Mouse (Mus musculus) cerebellum, adult 11 months (tissue): ENCODE data around the gene Mllt10.

Experiments used
- DNase-seq: peaks from one replicate; pipeline ENCODE4 v3.0.0; 2022

Mllt10 gene

DNA sequence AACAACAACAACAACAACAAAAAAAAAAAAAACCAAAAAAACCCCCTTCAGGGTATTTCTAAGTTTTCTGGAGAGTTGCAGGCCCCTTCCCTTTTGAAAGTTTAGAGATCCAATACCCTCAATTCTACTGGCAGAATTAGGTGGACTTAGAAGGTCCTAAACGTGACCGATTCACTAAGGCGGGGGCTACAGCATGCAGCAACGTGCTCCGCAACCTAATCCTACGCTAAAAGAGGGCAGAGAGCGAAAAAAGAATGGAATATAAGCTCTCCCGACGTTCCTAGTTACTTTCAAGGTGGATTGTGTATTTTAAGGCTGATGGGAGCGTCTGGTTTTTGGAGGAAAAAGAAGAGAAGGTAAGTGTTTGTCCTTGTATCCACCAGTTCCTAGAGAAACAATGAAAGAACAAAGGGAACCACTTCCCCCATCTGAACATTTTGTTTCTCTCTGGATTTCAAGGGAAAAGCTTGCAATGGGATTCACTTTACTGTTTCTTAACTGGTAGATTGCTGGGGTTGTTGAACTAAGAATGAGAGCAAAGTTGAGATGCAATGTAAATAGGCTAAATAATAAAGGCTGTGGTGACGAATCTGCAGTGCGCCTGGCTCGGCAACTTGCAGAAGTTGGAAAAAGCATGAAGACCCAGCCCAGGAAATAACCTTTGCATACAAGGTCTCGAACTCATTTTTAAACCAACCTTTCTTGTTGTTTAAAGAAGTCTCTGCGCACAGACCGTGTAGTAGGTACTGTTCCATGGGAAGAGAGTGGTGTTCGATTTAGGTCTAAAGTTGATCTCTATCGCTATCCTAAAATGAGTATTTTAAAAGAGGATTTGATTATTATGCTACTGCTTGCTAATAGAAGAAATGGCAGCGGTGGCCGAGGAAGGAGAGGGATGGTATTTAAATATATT, at the start of gene Mllt10:
Gene Mllt10, plus strand, starts transcription at position 222 of the 913 bp plus-strand sequence.
- DNase-seq = no peak

DNA sequence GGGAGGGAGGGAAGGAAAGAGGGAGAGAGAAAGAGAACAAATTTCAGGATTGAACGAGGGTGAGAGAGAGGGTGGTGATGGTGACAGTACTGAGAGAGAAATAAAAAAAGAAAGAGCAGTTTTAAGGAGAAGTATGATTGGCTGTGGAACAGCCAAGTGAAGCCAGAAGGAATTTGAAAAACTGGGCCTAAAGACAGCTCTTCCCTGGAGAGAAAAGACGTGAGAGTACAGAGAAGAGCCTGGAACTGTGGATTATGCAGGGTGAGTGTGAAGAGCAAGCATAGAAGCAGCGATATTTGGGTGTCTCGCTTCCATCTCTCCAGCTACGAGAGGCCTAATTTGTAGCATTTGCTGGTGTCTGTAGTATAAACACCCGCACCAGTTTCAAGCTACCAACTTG, 43.8 kb upstream of the Mllt10 start:
- DNase-seq = no peak

DNA sequence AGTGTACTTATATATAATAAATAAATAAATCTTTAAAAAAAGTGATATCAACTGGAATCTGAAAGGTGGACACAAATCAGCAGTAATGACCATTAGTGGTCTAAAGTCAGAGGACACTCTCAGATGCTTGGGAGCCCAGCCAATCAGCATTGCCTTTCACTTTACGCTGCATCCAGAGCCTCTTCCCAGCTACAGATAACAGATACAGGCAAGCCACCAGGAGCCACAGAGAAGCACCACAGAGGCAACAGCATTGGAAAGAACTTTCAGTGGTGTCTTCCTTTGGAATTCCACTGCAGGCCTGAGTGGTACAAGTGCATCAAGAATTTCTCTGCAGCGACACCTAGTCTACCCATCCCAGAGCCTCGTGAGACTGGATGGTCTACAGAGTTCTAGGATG, 42.2 kb upstream of the Mllt10 start:
- DNase-seq = no peak

- no peak for DNase-seq
Observed at GRCm38 (mm10) chr2:18015581-18015980, 39.5 kb upstream of the Mllt10 start.

- no peak for DNase-seq
Observed at GRCm38 (mm10) chr2:18016639-18017038, 38.4 kb upstream of the Mllt10 start.

GRCm38 (mm10) chr2:18017321-18017720, 37.7 kb upstream of the Mllt10 start:
- DNase-seq = no peak

GRCm38 (mm10) chr2:18019122-18019521, 35.9 kb upstream of the Mllt10 start:
- DNase-seq = no peak

DNA sequence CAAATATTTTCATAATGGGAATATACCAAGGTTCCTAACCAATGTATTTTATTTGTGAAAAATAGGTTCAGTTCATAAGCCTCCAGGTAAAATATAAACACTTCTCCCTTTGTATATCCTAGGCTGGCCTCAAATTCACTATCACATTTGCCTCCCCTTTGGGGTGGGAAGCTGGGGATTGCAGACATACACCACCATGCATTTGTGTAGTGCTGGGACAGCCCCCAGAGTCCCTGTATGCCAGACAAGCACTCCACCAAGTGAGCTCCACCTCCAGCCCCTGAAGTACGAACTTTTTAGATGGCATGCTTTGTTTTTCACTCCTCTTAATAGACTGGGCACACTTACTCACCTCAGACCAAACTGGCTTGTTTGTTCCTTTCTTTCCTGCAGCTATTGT, 32.2 kb upstream of the Mllt10 start:
- DNase-seq = no peak

DNA sequence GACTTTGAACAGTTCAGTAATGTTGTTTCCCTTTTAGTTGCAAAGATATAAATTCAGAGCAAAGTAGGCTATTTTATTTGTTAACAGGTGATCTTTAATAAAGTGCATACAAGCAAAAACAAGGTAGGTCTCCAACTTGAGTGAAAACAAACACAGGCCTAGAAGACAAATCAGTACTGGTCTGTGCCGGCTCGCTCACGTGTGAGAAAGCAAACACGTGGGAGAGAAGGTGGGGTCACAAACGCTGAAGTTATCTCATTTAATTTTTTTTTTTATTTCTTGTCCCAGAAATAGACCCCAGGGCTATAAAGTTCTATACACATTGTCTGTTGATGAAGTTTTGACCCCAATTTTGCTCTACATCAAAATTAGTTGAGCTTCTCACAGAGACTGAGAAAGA, 29.9 kb upstream of the Mllt10 start:
- DNase-seq = no peak

- DNase-seq = no peak
Observed at GRCm38 (mm10) chr2:18025781-18026115, 29.3 kb upstream of the Mllt10 start.

GRCm38 (mm10) chr2:18026116-18026947, 28.7 kb upstream of the Mllt10 start:
- peak; percentile 44 for DNase-seq

GRCm38 (mm10) chr2:18027448-18028139, 27.4 kb upstream of the Mllt10 start:
- peak; percentile 92 for DNase-seq

- peak; percentile 85 for DNase-seq
Observed at GRCm38 (mm10) chr2:18028140-18029021, 26.7 kb upstream of the Mllt10 start.

DNA sequence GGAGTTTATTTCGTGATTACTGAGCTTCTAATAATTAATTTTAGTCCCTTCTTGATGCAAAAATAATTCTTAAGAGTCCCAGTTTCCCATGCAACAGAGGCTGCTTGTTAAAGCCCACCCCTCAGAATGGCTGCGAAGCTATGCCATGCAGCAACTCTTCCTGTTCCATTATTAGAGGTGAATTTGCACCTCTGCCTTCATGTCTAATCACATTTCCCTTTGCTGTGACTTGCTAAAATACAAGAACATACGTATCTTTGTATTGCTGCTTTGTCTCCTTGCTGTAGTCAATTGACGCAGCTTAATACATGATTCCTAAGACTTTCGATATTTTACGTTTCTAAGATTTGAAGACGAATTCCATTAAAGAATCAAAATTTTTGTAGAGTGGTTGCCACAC, 25.4 kb upstream of the Mllt10 start:
- no peak for DNase-seq

GRCm38 (mm10) chr2:18030581-18030980, 24.5 kb upstream of the Mllt10 start:
- no peak for DNase-seq

GRCm38 (mm10) chr2:18031271-18031821, 23.7 kb upstream of the Mllt10 start:
- DNase-seq = no peak

GRCm38 (mm10) chr2:18031831-18032537, 23.1 kb upstream of the Mllt10 start:
- DNase-seq = no peak

GRCm38 (mm10) chr2:18032538-18032895, 22.5 kb upstream of the Mllt10 start:
- DNase-seq = no peak

GRCm38 (mm10) chr2:18033166-18034108, 21.6 kb upstream of the Mllt10 start:
- DNase-seq = no peak
